Mouse (Mus musculus): ENCODE measurements around the gene Siah3. TPM values are rescaled to one million over a fixed set of nuclear protein-coding genes. Genes with fewer than 3 reads are reported as not detected.

Gene Siah3
- total and polyA plus RNA-seq, 3 experiments: 0.04 to 0.29 TPM; not detected in 1

DNA sequence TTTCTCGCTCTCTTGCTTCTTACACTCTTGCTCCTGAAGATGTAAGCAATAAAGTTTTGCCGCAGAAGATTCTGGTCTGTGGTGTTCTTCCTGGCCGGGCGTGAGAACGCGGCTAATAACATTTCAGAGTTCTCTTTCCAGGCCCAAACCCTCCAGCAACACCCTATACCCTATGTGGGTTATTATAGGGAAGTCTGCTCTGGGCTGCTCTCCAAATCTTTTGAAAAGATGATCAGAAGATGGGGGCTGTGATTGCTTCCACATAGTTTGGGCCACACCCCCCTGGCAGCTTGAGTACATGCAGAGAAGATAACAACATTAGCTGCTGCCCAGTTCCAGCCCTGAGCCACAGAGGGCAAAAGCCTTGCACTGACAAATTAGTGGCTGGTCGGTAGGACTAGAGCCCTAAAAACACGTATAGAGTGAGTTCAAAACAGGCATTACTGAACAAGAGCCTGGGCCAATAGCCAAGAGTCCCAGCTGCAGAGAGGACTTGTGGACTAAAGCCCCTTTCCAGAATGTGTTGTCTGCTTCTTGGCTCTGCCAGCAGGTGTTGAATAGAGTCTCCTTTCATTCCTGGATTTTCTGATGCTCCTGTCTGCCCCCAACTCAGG, 24.5 kb upstream of the Siah3 start:
- H3K27me3 ChIP-seq (ENCODE audit: control insufficient read depth in 1 of 2, insufficient read depth in 2 of 2, low read length in 2 of 2): peaks cover 0 to 3% of the 10 kb centered on the region in 2 experiments; a peak in 3 of 4 replicates
- no peak for DNase-seq (ENCODE audit: low read depth, low spot score)
- H3K4me1 ChIP-seq (ENCODE audit: control insufficient read depth in 1 of 2, insufficient read depth in 2 of 2, low read length in 2 of 2): no peaks in the 10 kb centered on the region
- H3K9me3 ChIP-seq (replicated peaks; ENCODE audit: insufficient read depth, low read length): no peaks in the 10 kb centered on the region
- no peak overlapping the region for H3K9ac ChIP-seq (ENCODE audit: control insufficient read depth, low read depth, low read length, poor library complexity, severe bottlenecking)
- no peak for TF ChIP-seq ZNF384 (IDR thresholded peaks at IDR 0.05; ENCODE audit: low read depth, low read length)
- TF ChIP-seq KAT2A (conservative IDR thresholded peaks at IDR 0.05; ENCODE audit: low read depth, low read length): no peak
- no peak for TF ChIP-seq NELFE (IDR thresholded peaks at IDR 0.05; ENCODE audit: low read depth, low read length)
- TF ChIP-seq EP300 (IDR thresholded peaks at IDR 0.05; ENCODE audit: low read depth in 1 of 2, low read length in 2 of 2): no peak
- no peak for TF ChIP-seq CHD1 (IDR thresholded peaks at IDR 0.05; ENCODE audit: low read depth, low read length)
- no peak for TF ChIP-seq RAD21 (IDR thresholded peaks at IDR 0.05; ENCODE audit: low read depth, low read length)
- TF ChIP-seq USF1 (IDR thresholded peaks at IDR 0.05; ENCODE audit: low read depth, low read length): no peak
- no peak for TF ChIP-seq TAL1 (IDR thresholded peaks at IDR 0.05; ENCODE audit: low read length)
- no peak for TF ChIP-seq POLR2AphosphoS5 (IDR thresholded peaks at IDR 0.05; ENCODE audit: borderline replicate concordance, low read depth, low read length)
- TF ChIP-seq E2F4 (IDR thresholded peaks at IDR 0.05; ENCODE audit: borderline replicate concordance, low read depth, low read length): no peak
- no peak for TF ChIP-seq RCOR1 (IDR thresholded peaks at IDR 0.05; ENCODE audit: low read depth, low read length)
- TF ChIP-seq NRF1 (IDR thresholded peaks at IDR 0.05; ENCODE audit: insufficient read depth, low read depth, low read length, poor library complexity, severe bottlenecking): no peak
- no peak for TF ChIP-seq SIN3A (IDR thresholded peaks at IDR 0.05; ENCODE audit: low read length)
- TF ChIP-seq TBP (IDR thresholded peaks at IDR 0.05; ENCODE audit: low read depth, low read length): no peak
- no peak for TF ChIP-seq MYB (IDR thresholded peaks at IDR 0.05; ENCODE audit: low read depth, low read length)
- TF ChIP-seq BHLHE40 (IDR thresholded peaks at IDR 0.05; ENCODE audit: borderline replicate concordance, low read depth, low read length): no peak
- no peaks in the 10 kb centered on the region for H3K79me2 ChIP-seq (ENCODE audit: control insufficient read depth, insufficient read depth, low read length, poor library complexity)
- no peak overlapping the region for H3K27ac ChIP-seq (ENCODE audit: control insufficient read depth, low read depth, low read length)
- H3K4me3 ChIP-seq (ENCODE audit: control insufficient read depth in 1 of 2, insufficient read depth in 1 of 2, low read depth in 2 of 2, low read length in 2 of 2): no peak overlapping the region
- H3K36me3 ChIP-seq (ENCODE audit: control insufficient read depth in 1 of 2, insufficient read depth in 2 of 2, low read length in 2 of 2): no peaks in the 10 kb centered on the region

DNA sequence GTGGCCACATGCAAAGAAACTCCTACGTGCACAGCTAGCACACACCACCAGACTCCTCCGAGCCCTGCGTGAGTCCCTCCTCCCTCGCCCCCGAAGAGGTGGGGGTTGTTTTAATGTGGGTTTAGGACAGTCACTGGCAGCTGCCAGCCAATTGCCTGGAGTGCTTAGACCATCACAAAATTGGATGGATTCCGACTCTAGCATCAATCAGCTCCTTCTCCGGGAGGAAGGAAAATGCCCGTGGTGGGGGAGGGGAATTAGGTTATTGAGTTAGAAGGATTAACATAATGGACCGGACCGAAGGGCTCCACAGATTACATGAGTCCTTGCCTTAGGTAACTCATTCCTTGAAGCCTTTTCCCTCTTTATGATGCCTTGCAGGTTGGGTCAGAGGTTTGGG, 22.9 kb upstream of the Siah3 start:
- Histone ChIP-seq H3K79me2 (ENCODE audit: control insufficient read depth, insufficient read depth, low read length, poor library complexity) (no peaks in the 10 kb centered on the region), H3K4me1 (ENCODE audit: control insufficient read depth in 1 of 2, insufficient read depth in 2 of 2, low read length in 2 of 2) (no peaks in the 10 kb centered on the region), H3K36me3 (ENCODE audit: control insufficient read depth in 1 of 2, insufficient read depth in 2 of 2, low read length in 2 of 2) (no peaks in the 10 kb centered on the region), H3K9ac (ENCODE audit: control insufficient read depth, low read depth, low read length, poor library complexity, severe bottlenecking) (no peak overlapping the region), H3K27ac (ENCODE audit: control insufficient read depth, low read depth, low read length) (no peak overlapping the region), H3K27me3 (ENCODE audit: control insufficient read depth in 1 of 2, insufficient read depth in 2 of 2, low read length in 2 of 2) (peaks cover 0 to 3% of the 10 kb centered on the region in 2 experiments; a peak in 3 of 4 replicates), H3K4me3 (ENCODE audit: control insufficient read depth in 1 of 2, insufficient read depth in 1 of 2, low read depth in 2 of 2, low read length in 2 of 2) (no peak overlapping the region), H3K9me3 (replicated peaks; ENCODE audit: insufficient read depth, low read length) (no peaks in the 10 kb centered on the region)
- TF ChIP-seq RAD21 (IDR thresholded peaks at IDR 0.05; ENCODE audit: low read depth, low read length): no peak
- TF ChIP-seq MAFK (IDR thresholded peaks at IDR 0.05; ENCODE audit: borderline replicate concordance, low read depth, low read length): no peak
- TF ChIP-seq ZNF384 (IDR thresholded peaks at IDR 0.05; ENCODE audit: low read depth, low read length): no peak
- TF ChIP-seq MYB (IDR thresholded peaks at IDR 0.05; ENCODE audit: low read depth, low read length): no peak
- no peak for TF ChIP-seq SMC3 (IDR thresholded peaks at IDR 0.05; ENCODE audit: low read depth, low read length)
- no peak for TF ChIP-seq MAZ (IDR thresholded peaks at IDR 0.05; ENCODE audit: low read depth, low read length)
- TF ChIP-seq GATA1 (IDR thresholded peaks at IDR 0.05; ENCODE audit: low read depth, low read length): no peak
- no peak for TF ChIP-seq USF2 (IDR thresholded peaks at IDR 0.05; ENCODE audit: borderline replicate concordance in 1 of 2, insufficient read depth in 1 of 2, low read depth in 1 of 2, low read length in 2 of 2)
- no peak for TF ChIP-seq KAT2A (conservative IDR thresholded peaks at IDR 0.05; ENCODE audit: low read depth, low read length)
- no peak for TF ChIP-seq USF1 (IDR thresholded peaks at IDR 0.05; ENCODE audit: low read depth, low read length)
- no peak for DNase-seq (ENCODE audit: low read depth, low spot score)

Data from MEL (cell line).